Mouse (Mus musculus) thymus, postnatal 25 days (tissue): ENCODE data around the gene Vmn1r28.
"Not testable (repeated sequence)": the region's sequence is repeated elsewhere in the genome, so short reads cannot be mapped to it uniquely, and the experiment has no call there.

Experiments
- DNase-seq: peaks from one replicate; pipeline ENCODE4 v3.0.0; 2022

Vmn1r28 gene

GRCm38 (mm10) chr6:58261737-58262136 lies at the start of gene Vmn1r28:
Gene Vmn1r28 (plus strand): TSS chr6:58262037.
- no peak for DNase-seq

- DNase-seq, result no peak
These were observed 45.7 kb upstream of the Vmn1r28 start for GRCm38 (mm10) chr6:58216119-58216518.

- no peak for DNase-seq
These were observed 43.1 kb upstream of the Vmn1r28 start, which contains the start of gene Vmn1r27 for GRCm38 (mm10) chr6:58218721-58219120. Gene Vmn1r27 (minus strand): TSS chr6:58218821.

DNA sequence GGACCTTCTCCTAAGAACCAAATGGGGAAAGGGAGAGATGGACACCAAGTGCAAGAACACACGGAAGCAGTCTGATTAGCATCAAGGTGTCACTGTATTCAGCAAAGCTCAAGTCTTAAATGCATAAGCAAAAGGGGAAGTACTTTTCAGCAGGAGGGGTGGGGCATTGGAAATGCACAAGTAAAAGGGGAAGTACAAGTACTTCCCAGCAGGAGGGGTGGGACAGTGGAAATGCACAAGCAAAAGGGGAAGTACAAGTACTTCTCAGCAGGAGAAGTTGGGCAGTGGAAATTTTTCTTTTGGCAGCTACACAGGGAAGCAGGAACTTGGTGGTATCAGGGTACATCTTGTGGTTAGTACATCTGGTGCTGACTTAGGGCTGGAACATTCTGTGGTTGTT lies 17.8 kb downstream of the Vmn1r28 start:
- DNase-seq, result not testable (repeated sequence)

- DNase-seq, result no peak
These were observed 30.4 kb downstream of the Vmn1r28 start for GRCm38 (mm10) chr6:58292201-58292600.

GRCm38 (mm10) chr6:58298511-58298910 lies 36.7 kb downstream of the Vmn1r28 start:
- not testable (repeated sequence) for DNase-seq

DNA sequence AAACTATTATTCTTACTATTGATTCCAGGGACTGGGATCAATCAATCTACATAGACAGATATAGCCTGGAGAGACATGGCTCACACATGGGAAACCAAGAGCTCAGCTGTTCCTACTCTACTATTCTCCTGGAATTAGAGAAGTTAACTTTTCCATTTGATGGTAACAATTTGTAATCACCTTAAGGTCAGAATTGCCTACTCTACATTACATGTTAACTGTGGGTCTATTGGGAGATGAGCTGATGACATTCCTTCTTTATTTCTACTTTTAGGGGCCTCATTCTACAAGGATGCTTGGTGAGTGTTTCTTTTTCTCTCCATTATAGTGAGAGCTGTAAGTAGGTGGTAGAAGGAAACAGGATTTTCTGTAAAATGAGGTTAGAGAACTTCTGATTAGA lies 39.4 kb downstream of the Vmn1r28 start, which contains the start of gene Vmn1r29:
Gene Vmn1r29, plus strand, starts transcription at position 301 of the 400 bp plus-strand sequence.
- DNase-seq, result no peak
